Mouse (Mus musculus): Measurements from ENCODE around the gene Wwc1. TPM values are rescaled to one million over a fixed set of nuclear protein-coding genes. Genes with fewer than 3 reads are reported as not detected.
"Not testable (repeated sequence)": the region's sequence is repeated elsewhere in the genome, so short reads cannot be mapped to it uniquely, and the experiment has no call there.

The Wwc1 gene
- polyA plus RNA-seq, 1 experiment from 2014 or later, result 17.4 TPM

- H3K9ac ChIP-seq, result no peak overlapping the region
- no peak overlapping the region for H3K4me2 ChIP-seq
- no peaks in the 10 kb centered on the region for H3K9me3 ChIP-seq (ENCODE audit: low read depth, low read length)
- ATAC-seq (ENCODE audit: insufficient read depth), result no peak
- no peak overlapping the region for H3K4me3 ChIP-seq (ENCODE audit: low read depth, low read length)
- DNase-seq, result no peak
- WGBS, result 82% methylated on average over 10 of the region's 10 CpGs
- H3K27me3 ChIP-seq (ENCODE audit: insufficient read depth, low read length), result no peaks in the 10 kb centered on the region
- no peaks in the 10 kb centered on the region for H3K4me1 ChIP-seq (ENCODE audit: insufficient read depth)
- H3K36me3 ChIP-seq (ENCODE audit: insufficient read depth), result peaks cover 92% of the 10 kb centered on the region
- no peak overlapping the region for H3K27ac ChIP-seq (ENCODE audit: low read depth)
- TF ChIP-seq CTCF (IDR thresholded peaks at IDR 0.05; ENCODE audit: low read depth), result no peak
These were observed 168.9 kb downstream of the Wwc1 start for GRCm38 (mm10) chr11:35811458-35811857.

DNA sequence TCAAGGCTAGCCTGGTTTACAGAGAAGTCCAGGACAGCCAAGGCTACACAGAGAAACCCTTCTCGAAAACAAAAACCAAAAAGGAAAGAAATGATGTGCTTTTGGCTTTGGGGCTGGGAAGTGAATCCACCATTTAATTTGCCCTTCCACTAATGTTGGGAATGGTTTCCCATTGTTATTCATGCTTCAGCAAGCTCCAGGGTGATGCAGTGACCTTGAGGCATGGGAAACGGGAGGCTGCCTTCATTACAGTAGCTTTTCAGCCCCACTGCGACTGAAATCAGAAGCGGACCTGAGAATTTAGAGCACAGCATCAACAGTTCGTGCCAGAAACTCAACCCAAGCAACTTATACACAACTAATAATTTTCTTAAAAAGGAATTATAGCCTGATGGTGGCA is 179.0 kb downstream of the Wwc1 start:
- no peak for DNase-seq
- Histone ChIP-seq H3K4me3 (ENCODE audit: low read depth, low read length) (no peak overlapping the region), H3K4me1 (ENCODE audit: insufficient read depth) (0 out of 2 replicates have a peak, but pooled peaks cover 3% of the 10 kb centered on the region), H3K9ac (no peak overlapping the region), H3K36me3 (ENCODE audit: insufficient read depth) (0 out of 2 replicates have a peak, but pooled peaks cover 3% of the 10 kb centered on the region), H3K9me3 (ENCODE audit: low read depth, low read length) (no peaks in the 10 kb centered on the region), H3K27me3 (ENCODE audit: insufficient read depth, low read length) (peaks cover 36% of the 10 kb centered on the region), H3K4me2 (no peak overlapping the region), H3K27ac (ENCODE audit: low read depth) (no peak overlapping the region)
- WGBS, result 73% methylated on average over 5 of the region's 5 CpGs
- TF ChIP-seq CTCF (IDR thresholded peaks at IDR 0.05; ENCODE audit: low read depth), result no peak
- no peak for ATAC-seq (ENCODE audit: insufficient read depth)

GRCm38 (mm10) chr11:35798874-35799273 is 181.5 kb downstream of the Wwc1 start, which contains the start of gene Fbll1:
Fbll1 (minus strand) TSS chr11:35798884.
- TF ChIP-seq CTCF (IDR thresholded peaks at IDR 0.05; ENCODE audit: low read depth), result no peak
- H3K9me3 ChIP-seq (ENCODE audit: low read depth, low read length), result no peaks in the 10 kb centered on the region
- 0 out of 2 replicates have a peak, but pooled peaks cover 3% of the 10 kb centered on the region for H3K4me1 ChIP-seq (ENCODE audit: insufficient read depth)
- peaks cover 42% of the 10 kb centered on the region for H3K27me3 ChIP-seq (ENCODE audit: insufficient read depth, low read length)
- H3K4me3 ChIP-seq (ENCODE audit: low read depth, low read length), result peak within 1 kb of the TSS; percentile 33
- peak; percentile 47; the same call in 1 of the 2 replicates for ATAC-seq (ENCODE audit: insufficient read depth)
- no peak within 1 kb of the TSS for H3K27ac ChIP-seq (ENCODE audit: low read depth)
- H3K36me3 ChIP-seq (ENCODE audit: insufficient read depth), result no peaks in the 10 kb centered on the region
- peak within 1 kb of the TSS; percentile 59 for H3K4me2 ChIP-seq
- peak; percentile 93 for DNase-seq
- H3K9ac ChIP-seq, result no peak within 1 kb of the TSS
- WGBS, result 16% methylated on average over 11 of the region's 11 CpGs

DNA sequence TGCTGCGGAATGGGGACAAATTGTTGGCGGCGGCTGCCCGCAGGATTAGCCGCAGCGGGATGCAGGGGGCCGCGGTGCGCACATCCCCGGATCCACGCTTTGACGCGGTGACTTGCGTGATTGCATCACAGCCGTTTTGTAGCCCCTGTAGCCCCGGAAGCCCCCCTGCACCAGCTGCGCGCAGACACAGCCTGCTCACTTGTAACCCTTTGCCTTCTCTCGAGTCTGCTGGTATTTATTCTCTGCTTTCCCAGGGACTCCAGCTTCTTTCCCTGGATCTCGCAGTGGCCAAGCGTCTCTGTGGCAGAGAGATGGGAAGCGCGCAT is 181.9 kb downstream of the Wwc1 start:
- Histone ChIP-seq H3K9me3 (ENCODE audit: low read depth, low read length) (no peaks in the 10 kb centered on the region), H3K27ac (ENCODE audit: low read depth) (no peak overlapping the region), H3K9ac (no peak overlapping the region), H3K36me3 (ENCODE audit: insufficient read depth) (no peaks in the 10 kb centered on the region), H3K27me3 (ENCODE audit: insufficient read depth, low read length) (peaks cover 42% of the 10 kb centered on the region), H3K4me1 (ENCODE audit: insufficient read depth) (0 out of 2 replicates have a peak, but pooled peaks cover 3% of the 10 kb centered on the region), H3K4me2 (peak overlapping the region; percentile 59), H3K4me3 (ENCODE audit: low read depth, low read length) (peak overlapping the region; percentile 33)
- no peak for ATAC-seq (ENCODE audit: insufficient read depth)
- TF ChIP-seq CTCF (IDR thresholded peaks at IDR 0.05; ENCODE audit: low read depth), result no peak
- no peak for DNase-seq
- WGBS, result 4% methylated on average over 23 of the region's 23 CpGs

DNA sequence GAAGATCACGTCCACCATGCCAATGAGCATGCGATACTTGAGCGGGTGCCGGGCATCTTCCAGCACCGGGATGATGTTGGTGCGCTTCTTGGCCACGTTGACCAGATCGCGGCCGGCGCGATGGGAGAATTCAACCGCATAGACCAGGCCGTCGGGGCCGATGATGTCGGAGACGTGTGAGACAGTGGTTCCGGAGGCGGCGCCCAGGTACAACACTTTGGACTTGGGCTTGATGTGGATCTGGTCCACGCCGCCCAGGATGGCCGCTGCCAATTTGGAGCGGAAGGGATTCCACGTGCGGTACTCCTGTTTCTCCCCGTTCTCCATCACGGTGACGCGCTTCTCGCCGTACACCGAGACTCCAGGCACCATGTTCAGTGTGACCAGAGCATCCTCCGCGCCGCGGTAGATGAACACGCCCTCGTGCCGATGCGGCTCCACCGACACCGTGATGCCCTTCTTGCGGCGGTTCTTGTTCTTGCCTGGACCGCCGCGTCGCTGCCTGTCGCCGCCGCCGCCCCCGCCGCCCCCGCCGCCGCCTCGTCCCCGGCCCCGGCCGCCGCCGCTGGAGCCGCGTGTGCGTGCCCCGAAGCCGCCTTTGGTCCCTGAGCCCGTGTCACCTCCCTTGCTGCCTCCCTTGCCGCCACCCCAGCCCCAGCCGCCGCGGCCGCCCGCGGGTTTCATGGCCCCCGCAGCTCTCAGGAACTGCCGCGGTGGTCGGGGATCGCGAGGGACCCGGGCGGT is 182.4 kb downstream of the Wwc1 start:
- no peak for TF ChIP-seq CTCF (IDR thresholded peaks at IDR 0.05; ENCODE audit: low read depth)
- Histone ChIP-seq H3K9me3 (ENCODE audit: low read depth, low read length) (no peaks in the 10 kb centered on the region), H3K4me2 (peak overlapping the region; percentile 59), H3K36me3 (ENCODE audit: insufficient read depth) (no peaks in the 10 kb centered on the region), H3K27ac (ENCODE audit: low read depth) (no peak overlapping the region), H3K4me1 (ENCODE audit: insufficient read depth) (0 out of 2 replicates have a peak, but pooled peaks cover 3% of the 10 kb centered on the region), H3K9ac (no peak overlapping the region), H3K27me3 (ENCODE audit: insufficient read depth, low read length) (peaks cover 42% of the 10 kb centered on the region), H3K4me3 (ENCODE audit: low read depth, low read length) (peak overlapping the region; percentile 33)
- WGBS, result 3% methylated on average over 66 of the region's 86 CpGs
- no peak for DNase-seq
- ATAC-seq (ENCODE audit: insufficient read depth), result no peak

DNA sequence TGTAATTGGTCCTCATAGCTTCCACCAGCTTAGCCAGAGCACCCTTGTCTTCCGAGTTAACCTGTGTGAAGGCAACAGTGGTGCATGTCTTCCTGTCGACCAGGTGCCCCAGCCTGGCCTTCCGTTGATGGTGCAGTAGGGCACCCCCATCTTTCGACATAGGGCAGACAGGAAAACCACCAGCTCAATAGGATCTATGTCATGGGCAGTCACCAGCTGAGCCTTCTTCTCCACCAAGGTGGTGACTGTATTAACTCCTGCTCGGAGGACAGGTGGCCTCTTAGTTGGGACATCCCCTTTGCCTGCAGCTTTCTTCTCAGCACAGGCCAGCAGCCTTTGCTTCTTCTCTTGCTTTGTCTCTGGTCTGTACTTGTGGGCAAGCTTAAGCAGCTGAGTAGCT is 187.5 kb downstream of the Wwc1 start:
- not testable (repeated sequence) for H3K4me1 ChIP-seq (ENCODE audit: insufficient read depth); H3K4me2 ChIP-seq; H3K27ac ChIP-seq (ENCODE audit: low read depth); ATAC-seq (ENCODE audit: insufficient read depth); H3K9ac ChIP-seq; H3K9me3 ChIP-seq (ENCODE audit: low read depth, low read length); DNase-seq; H3K4me3 ChIP-seq (ENCODE audit: low read depth, low read length)
- 74% methylated on average over 5 of the region's 5 CpGs for WGBS
- Histone ChIP-seq H3K36me3 (ENCODE audit: insufficient read depth) (peaks cover 25% of the 10 kb centered on the region), H3K27me3 (ENCODE audit: insufficient read depth, low read length) (peaks cover 21% of the 10 kb centered on the region)

- DNase-seq (no peak), ATAC-seq (ENCODE audit: insufficient read depth) (no peak)
- H3K9me3 ChIP-seq (ENCODE audit: low read depth, low read length), result no peaks in the 10 kb centered on the region
- H3K36me3 ChIP-seq (ENCODE audit: insufficient read depth), result peaks cover 59% of the 10 kb centered on the region
- 69% methylated on average over 2 of the region's 2 CpGs for WGBS
- no peak overlapping the region for H3K27ac ChIP-seq (ENCODE audit: low read depth)
- no peak for TF ChIP-seq CTCF (IDR thresholded peaks at IDR 0.05; ENCODE audit: low read depth)
- no peak overlapping the region for H3K4me2 ChIP-seq
- H3K4me1 ChIP-seq (ENCODE audit: insufficient read depth), result no peaks in the 10 kb centered on the region
- H3K27me3 ChIP-seq (ENCODE audit: insufficient read depth, low read length), result no peaks in the 10 kb centered on the region
- H3K9ac ChIP-seq, result no peak overlapping the region
- no peak overlapping the region for H3K4me3 ChIP-seq (ENCODE audit: low read depth, low read length)
These were observed 191.9 kb downstream of the Wwc1 start for GRCm38 (mm10) chr11:35788443-35788842.

Other genes with a start within 250 kb of the Wwc1 start
- 21.8 and 22.5 TPM in 2 replicates for gene Pank3, start 211.0 kb downstream of the Wwc1 start, polyA plus RNA-seq (2014; fragmentation: Nextera tagmentation; extraction: Ambion mirVana)
- 0.12 TPM in 1 of 2 replicates, not detected in the other for gene Fbll1, start 181.6 kb downstream of the Wwc1 start, polyA plus RNA-seq (2014; fragmentation: Nextera tagmentation; extraction: Ambion mirVana)
- 91.0 and 95.8 TPM in 2 replicates for gene Rars, start 146.0 kb downstream of the Wwc1 start, polyA plus RNA-seq (2014; fragmentation: Nextera tagmentation; extraction: Ambion mirVana)